Mouse (Mus musculus) testis, adult 2 months (tissue): ENCODE measurements around the gene Pitpnm1. TPM values are rescaled to one million over a fixed set of nuclear protein-coding genes. Genes with fewer than 3 reads are reported as not detected.
"Not testable (repeated sequence)": the region's sequence is repeated elsewhere in the genome, so short reads cannot be mapped to it uniquely, and the experiment has no call there.

Experiments
- H3K27ac ChIP-seq: fragments of 200-500 bp; 2 replicates; pipeline ENCODE4 v1.5.1; 2012; ENCODE audit warnings: low read depth, low read length; ENCODE audit not compliant: control insufficient read depth, insufficient read depth
- H3K27me3 ChIP-seq: fragments of 200-500 bp; 2 replicates; pipeline ENCODE4 v1.6.1; 2012; ENCODE audit warnings: mild to moderate bottlenecking, low read length, moderate library complexity; ENCODE audit not compliant: control insufficient read depth, insufficient read depth
- H3K36me3 ChIP-seq: fragments of 200-500 bp; 2 replicates; pipeline ENCODE4 v1.6.1; 2012; ENCODE audit warnings: mild to moderate bottlenecking, low read length; ENCODE audit not compliant: control insufficient read depth, insufficient read depth
- H3K4me1 ChIP-seq: fragments of 200-500 bp; 2 replicates; pipeline ENCODE4 v1.6.1; 2012; ENCODE audit warnings: low read length; ENCODE audit not compliant: control insufficient read depth, insufficient read depth
- H3K4me3 ChIP-seq: fragments of 200-500 bp; 2 replicates; pipeline ENCODE4 v1.5.1; 2012; ENCODE audit warnings: low read depth, mild to moderate bottlenecking, low read length, moderate library complexity, mixed read lengths; ENCODE audit not compliant: control insufficient read depth
- CTCF ChIP-seq: fragments of 200-500 bp; IDR thresholded peaks from 2 replicates; pipeline ENCODE4 v1.5.1; 2012; ENCODE audit warnings: low read depth, mild to moderate bottlenecking, inconsistent platforms, low read length, moderate library complexity; ENCODE audit not compliant: control insufficient read depth, insufficient read depth, insufficient replicate concordance
- POLR2A ChIP-seq: fragments of 200-500 bp; IDR thresholded peaks from 2 replicates; pipeline ENCODE4 v1.6.1; 2012; ENCODE audit warnings: low read depth, mild to moderate bottlenecking, inconsistent platforms, low read length, moderate library complexity; ENCODE audit not compliant: control insufficient read depth
- polyA plus RNA-seq: library from polyadenylated mRNA; depleted of rRNA; stranded (reverse); fragments of >200 nt; gene quantifications from 2 replicates; pipeline ENCODE4 v1.2.3, GENCODE M21; 2012

Gene Pitpnm1
- polyA plus RNA-seq, 1 experiment, result 31.9 TPM

- Histone ChIP-seq H3K4me1 (peaks cover 3% of the 10 kb centered on the region), H3K27me3 (no peaks in the 10 kb centered on the region), H3K36me3 (no peaks in the 10 kb centered on the region), H3K4me3 (no peak overlapping the region), H3K27ac (no peak overlapping the region)
- TF ChIP-seq POLR2A (no peak), CTCF (no peak)
Measured at GRCm38 (mm10) chr19:4120496-4120895, 20.7 kb downstream of the Pitpnm1 start.

- TF ChIP-seq POLR2A, result peak; percentile 62; the same call in 1 of the 2 replicates
- no peak for TF ChIP-seq CTCF
- Histone ChIP-seq H3K27ac (peak overlapping the region; percentile 96), H3K36me3 (no peaks in the 10 kb centered on the region), H3K4me1 (peaks cover 6% of the 10 kb centered on the region), H3K27me3 (no peaks in the 10 kb centered on the region), H3K4me3 (peak overlapping the region; percentile 96)
Measured at GRCm38 (mm10) chr19:4121097-4121805, 21.5 kb downstream of the Pitpnm1 start.

- not testable (repeated sequence) for H3K4me3 ChIP-seq
Measured at GRCm38 (mm10) chr19:4121896-4122295, 22.1 kb downstream of the Pitpnm1 start.

GRCm38 (mm10) chr19:4122411-4123370 lies 22.9 kb downstream of the Pitpnm1 start:
- no peak for TF ChIP-seq POLR2A
- no peak for TF ChIP-seq CTCF
- Histone ChIP-seq H3K27ac (no peak overlapping the region), H3K27me3 (no peaks in the 10 kb centered on the region), H3K4me1 (peaks cover 12% of the 10 kb centered on the region), H3K4me3 (no peak overlapping the region), H3K36me3 (no peaks in the 10 kb centered on the region)

More at GRCm38 (mm10) chr19:4121896-4122295, 22.1 kb downstream of the Pitpnm1 start:
- H3K27me3 ChIP-seq, H3K36me3 ChIP-seq: not testable (repeated sequence)
- Histone ChIP-seq H3K4me1 (peaks cover 10% of the 10 kb centered on the region), H3K27ac (peak overlapping the region; percentile 22; the same call in 1 of the 2 replicates)

GRCm38 (mm10) chr19:4124432-4124831 lies 24.6 kb downstream of the Pitpnm1 start:
- Histone ChIP-seq H3K27ac (no peak overlapping the region), H3K4me3 (no peak overlapping the region), H3K4me1 (peaks cover 12% of the 10 kb centered on the region), H3K27me3 (no peaks in the 10 kb centered on the region), H3K36me3 (no peaks in the 10 kb centered on the region)
- TF ChIP-seq POLR2A, result no peak
- no peak for TF ChIP-seq CTCF

- H3K27me3 ChIP-seq, H3K36me3 ChIP-seq: not testable (repeated sequence)
- Histone ChIP-seq H3K4me1 (peaks cover 12% of the 10 kb centered on the region), H3K4me3 (peak overlapping the region; percentile 89), H3K27ac (peak overlapping the region; percentile 76; the same call in 1 of the 2 replicates)
Measured at GRCm38 (mm10) chr19:4125268-4125667, 25.5 kb downstream of the Pitpnm1 start.

- no peaks in the 10 kb centered on the region for H3K27me3 ChIP-seq
- H3K4me3 ChIP-seq, result peak within 1 kb of the TSS; percentile 89
- H3K27ac ChIP-seq, result peak within 1 kb of the TSS; percentile 76
- H3K36me3 ChIP-seq, result no peaks in the 10 kb centered on the region; the same call in 1 of the 2 replicates
- TF ChIP-seq CTCF (peak; percentile 55), POLR2A (no peak; the same call in 1 of the 2 replicates)
- H3K4me1 ChIP-seq, result peaks cover 12% of the 10 kb centered on the region
Measured at GRCm38 (mm10) chr19:4125741-4126696, 26.2 kb downstream of the Pitpnm1 start, which contains the start of gene Aip. Aip (minus strand) TSS chr19:4125858.
